Mouse (Mus musculus) heart, postnatal 14 days (tissue): ENCODE measurements at regions not wholly inside any gene's neighbourhood (a gene's known extent, or its start where the extent isn't known, plus 50 kb on each side); places are given as distances from the start of the nearest gene placed in this dataset.

ENCODE experiments used
- DNase-seq, 2 experiments: peaks; one replicate each; pipeline ENCODE4 v3.0.0; 2021 to 2022
- intact Hi-C: fragments of 180-260 bp; cut with DNase I; formaldehyde crosslinking; loops from one replicate; pipeline ENCODE4 v1.15.1; 2025

DNA sequence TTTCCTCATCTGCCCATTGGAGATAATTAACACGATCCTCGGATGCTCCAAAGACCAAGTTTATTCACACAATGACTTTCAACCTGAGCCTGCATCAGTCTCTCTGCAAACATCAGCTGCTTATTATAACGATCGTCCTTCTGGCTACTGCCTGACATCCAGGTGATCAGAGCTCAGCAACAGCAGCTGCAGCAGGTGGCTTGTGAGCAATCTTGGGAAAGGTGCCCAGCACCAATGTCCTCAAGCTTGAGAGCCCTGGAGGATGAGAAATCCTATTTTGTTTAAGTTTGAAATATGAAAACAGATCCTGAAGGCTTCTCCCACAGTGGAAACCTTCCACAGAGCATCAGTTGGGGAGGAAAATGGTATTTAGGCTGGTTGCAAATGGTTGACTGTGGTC, 242.8 kb downstream of the Prdm2 start:
- no peak for DNase-seq
- intact Hi-C loops = no loop called here

DNA sequence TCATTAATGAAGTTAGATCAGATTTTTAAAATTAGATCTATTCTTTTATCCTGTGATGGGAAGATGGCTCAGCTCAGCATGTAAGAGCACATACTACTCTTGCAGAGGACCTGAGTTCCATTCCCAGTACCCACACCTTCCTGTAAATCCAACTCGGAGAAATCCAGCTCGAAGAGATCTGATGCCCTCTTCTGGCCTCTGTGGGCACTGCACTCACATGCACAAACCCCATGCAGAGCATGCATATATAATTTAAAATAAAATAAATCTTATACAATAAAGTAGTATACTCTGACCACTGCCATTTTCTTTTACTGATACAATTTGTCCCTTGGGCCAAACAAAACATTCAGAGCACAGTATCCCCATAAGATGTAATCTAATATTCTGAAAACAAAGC, 245.2 kb downstream of the Prdm2 start:
- no peak for DNase-seq
- intact Hi-C loops = no loop called here

DNA sequence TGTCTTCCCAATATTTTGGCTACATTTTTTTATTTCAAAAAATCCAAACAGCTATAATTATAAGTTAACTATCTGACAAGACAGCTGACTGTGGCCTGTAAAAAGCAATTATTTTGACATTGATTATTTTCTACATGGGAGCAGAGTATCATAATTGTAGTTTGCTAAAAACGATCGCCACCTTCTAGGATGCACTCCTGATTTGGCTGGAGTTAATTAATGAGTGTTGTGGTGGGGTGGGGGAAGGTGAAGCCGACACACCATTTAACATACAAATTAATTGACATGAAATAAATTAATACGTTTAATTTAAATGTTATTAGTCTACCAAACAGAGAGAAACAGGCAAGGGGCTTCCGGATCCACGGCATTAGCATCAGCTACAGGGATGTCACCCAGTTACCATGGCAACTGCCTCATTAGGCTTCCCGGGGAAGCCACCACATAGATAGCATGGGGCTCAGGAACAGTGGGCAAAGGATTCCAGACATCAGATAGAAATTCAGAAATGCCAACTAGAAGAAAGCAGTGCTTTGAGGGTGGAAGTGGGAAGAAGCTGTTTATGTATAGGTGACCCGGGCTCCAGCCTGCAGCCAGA, 255.9 kb downstream of the Prdm2 start:
- intact Hi-C loops = no loop called here
- no peak for DNase-seq

DNA sequence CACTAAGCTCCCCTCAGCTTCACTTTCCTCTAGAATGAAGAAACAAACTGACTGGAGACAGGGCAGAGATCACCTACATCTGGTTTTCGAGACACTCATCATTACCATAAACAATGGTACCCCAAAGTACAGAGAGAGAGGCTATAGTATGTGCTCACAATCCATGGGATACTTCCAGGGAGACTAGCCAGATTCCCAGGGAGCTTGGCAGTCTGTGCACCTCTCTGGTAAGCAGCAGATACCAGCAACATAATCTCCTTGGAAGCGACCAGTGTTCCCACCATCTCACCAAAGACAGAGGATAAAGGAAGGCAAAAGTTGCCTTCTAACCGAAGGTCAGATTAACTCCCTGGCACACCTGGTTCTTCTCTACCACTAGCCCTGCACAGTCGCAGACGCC, 256.4 kb downstream of the Prdm2 start:
- no peak for DNase-seq
- intact Hi-C loops = no loop called here

DNA sequence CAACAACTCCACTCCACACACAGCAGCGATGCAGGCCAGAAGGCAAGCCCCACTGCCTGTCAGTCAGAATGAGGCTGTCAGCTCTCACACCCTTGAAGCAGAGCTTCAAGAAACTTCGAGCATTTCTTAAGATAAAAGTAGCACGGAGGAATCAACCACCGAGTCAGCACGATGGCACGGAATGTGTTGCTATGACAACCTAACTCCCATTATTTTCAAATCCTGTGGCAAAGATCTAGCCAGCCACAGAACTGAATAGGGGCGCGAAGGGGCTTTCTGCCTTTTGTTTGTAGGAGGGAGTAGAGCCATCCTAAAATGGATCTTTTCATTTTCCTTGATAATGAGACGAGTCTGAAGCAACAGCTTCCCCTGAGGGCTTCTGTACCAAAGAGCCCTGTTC, 259.1 kb downstream of the Prdm2 start:
- intact Hi-C loops = no loop called here
- no peak for DNase-seq

DNA sequence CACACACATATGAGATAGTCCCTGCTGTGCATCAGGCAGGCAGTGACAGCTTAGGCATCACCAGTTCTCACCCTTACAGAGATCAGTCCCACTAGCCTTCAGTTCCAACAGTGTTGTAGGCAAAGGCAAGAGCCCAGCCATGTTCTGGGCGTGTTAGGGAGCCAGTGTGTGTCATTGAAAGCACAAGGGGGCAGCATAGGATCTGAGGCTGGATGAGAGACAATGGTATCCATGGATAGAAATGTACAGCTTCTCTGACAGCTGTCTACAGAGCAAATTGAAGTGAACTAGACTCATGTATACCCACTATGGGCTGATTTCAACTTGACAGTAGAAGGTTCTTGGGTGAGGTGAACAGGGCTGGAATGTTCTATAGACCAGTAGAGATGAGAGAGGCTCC, 259.9 kb downstream of the Prdm2 start:
- DNase-seq = no peak
- intact Hi-C loops = no loop called here

DNA sequence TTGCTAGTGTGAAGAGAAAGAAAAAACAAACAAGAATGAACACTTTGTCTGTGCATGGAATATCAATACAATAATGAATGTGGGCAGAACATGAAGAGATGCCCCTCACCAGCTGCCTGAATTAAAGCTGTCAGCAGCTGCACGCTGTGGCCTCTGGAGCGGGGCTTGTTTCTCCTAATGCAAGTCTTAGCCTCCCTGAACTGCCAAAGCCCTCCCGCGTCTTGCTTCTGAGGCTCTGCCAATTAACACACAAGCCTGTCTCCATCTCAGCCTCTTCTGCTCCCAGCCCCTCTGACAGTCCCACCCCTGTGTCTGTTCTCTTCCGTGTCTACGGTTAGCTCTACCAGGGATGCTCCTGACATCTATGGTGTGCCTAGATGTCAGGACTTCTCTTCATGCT, 265.1 kb downstream of the Prdm2 start:
- DNase-seq = no peak
- intact Hi-C loops = no loop called here

DNA sequence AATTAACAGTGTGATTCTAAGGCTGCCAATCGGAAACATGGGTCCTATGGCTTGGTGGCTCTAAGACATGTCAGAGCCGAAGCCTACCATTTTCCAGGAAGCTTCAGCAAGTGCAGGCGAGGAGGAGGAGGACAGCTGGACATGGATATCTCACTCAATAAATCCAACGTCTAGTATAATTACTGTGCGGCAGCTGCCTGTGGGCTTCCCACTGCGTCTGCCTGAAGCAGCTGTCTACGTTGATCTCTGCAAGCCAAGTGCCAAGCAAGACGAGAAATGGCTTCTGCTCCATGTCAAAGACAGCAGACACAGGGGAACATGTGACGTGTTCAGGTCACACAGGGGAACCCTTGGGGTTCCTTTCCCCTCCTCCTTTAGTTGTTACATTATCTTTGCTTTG, 279.2 kb downstream of the Prdm2 start:
- no peak for DNase-seq
- intact Hi-C loops = no loop called here

DNA sequence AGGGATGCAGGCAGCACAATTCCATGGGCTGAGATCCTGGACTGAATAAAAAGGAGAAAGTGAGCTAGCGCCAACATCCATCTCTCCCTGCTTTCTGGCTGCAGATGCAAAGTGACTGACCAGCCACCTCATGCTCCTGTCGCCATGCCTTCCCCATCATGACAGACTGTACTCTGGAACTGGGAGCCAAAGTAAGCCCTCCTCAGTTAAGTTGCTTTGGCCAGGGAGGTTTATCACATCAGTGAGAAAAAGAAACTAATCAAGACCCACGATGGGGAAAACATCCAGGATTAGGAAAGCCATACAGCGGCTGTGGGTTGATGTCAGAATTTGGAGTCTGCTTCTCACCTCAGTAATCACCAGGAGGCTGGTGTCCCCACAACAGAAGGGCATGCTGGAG, 283.6 kb downstream of the Prdm2 start:
- no peak for DNase-seq
- intact Hi-C loops = no loop called here

DNA sequence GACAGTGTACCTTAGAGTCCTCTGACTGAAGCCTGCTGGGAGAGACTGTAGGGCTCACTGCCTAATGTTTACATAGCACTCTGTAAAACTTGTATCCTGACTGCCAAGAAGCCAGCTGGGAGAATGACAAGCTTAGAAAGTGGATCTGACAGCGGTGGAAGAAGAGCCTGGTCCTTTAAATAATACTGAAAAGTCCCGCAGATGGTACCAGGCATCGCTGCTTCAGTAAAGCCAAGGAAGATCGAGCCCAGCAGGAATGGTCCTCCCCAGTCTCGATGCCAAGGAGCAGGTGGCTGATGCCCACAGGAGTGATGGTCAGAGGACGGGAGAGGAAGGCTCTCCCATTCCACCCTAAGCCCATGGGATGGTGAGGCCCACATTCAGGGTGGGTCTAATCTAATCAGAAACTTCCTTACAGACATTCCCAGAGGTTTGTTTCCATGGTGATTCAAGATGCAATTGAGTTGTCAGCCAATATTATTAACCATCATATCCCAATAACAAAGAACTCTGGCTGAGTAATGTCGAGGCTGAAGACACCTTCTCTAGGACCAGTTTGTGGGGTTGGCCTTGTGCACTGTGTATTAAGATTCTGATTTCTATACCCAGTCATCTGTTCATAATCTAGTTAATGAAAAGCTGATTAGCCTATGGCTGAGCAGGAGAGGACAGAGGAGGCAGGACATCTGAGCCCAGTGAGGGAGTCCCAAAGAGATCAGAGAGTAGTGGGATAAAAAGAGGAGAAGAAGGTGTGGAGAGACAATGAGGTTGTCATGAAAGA, 285.3 kb downstream of the Prdm2 start:
- intact Hi-C loops = no loop called here
- DNase-seq = no peak

DNA sequence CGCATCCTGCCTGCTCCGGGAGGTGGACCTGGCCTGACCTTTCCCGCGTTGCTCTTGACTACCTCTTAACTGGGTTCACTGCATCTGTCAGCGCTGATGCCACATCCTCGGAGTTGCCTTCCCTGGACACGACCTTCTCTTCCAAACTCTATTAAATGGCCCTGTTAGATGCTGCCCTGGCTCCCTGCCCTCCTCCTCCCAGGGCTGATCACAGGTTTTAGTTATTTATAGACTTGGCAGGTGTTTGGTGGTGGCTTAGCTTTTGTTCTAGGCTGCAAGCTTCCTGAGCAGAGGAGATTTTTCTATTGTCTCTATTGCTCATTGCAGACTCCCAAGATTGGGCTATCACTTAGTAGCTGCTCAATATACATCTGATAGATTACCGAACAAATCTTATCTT, 287.7 kb downstream of the Prdm2 start:
- peak; percentile 24 to 26 for DNase-seq
- intact Hi-C loops = no loop called here

DNA sequence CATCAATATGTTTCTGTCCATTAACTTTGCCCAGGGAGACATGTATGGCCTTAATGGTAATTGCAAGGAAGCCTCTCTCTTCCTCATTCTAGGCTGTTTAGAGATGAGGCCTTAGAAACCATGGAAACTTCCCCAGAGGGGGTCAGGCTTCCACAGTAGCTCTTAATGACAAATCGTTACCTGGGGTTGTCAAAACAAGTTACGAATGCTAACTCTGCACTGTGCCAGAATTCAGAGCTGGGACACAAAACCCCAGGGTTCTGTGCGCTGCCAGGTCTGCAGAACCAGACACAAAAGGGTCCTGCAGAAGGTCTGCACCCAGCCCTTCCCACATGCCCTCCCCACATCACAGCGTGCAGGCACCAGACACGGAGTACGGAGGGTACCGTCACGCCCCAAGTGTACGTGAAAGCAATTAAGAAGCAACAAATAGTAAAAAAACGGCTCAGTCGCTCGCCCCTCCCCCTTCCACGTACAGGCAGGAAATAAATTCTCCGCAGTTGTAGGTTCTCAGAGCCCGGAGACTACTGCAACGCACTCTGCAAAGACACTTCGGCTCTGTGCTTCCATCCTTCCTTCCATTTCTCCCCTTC, 303.3 kb downstream of the Prdm2 start:
- DNase-seq = no peak
- intact Hi-C loops = no loop called here

DNA sequence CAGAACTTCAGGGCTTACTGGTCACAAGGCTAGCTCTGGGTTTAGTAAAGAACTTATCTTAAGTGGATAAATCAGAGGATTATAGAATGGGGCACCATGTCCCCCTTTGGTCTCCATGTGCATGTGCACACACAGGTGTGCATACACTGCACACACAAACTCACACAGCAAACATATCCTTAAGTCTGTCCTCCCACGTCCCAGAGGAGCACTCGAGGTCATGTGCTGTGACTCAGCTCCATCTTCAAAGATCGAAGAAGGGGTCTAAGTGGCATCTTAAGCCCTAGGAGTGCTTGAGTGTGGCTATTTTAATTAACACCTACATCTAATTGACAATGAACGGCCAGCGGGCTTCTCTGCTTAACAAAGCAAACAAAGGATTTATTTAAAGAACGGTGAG, 304.0 kb downstream of the Prdm2 start:
- no peak for DNase-seq
- intact Hi-C loops = no loop called here

DNA sequence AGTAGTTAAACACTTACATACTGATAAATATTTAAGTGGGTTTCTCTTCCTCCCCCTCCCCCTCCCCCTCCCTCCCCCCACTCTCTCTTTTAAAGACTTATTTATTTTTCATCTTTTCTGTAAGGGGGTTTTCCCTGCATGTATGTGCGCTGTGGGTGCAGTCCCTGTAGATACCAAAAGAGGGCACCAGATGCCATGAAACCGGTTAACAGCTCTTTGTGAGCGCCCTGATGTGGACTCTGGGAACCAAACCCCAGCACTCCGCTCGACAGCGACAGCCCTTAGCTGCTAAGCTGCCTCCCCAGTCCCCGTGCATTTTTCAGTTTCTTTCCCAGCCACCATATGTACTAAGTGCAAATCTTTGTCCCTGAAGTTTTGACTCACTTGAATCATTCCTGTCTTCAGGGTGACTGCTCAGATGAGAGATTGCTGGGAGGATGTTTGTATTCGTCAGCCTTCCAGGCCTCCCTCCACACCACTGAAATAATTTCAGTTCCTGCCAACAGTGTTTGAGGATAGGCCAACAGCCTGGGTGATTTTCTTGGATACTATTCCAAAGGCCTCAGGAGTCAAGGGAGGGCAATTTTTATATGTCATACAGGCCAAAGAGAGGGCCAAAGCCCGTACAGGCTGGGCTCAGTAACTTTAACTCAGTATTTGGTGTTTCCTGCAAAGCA, 309.3 kb downstream of the Prdm2 start:
- DNase-seq = peak in 1 of 2 experiments; percentile 13
- intact Hi-C loops = no loop called here

DNA sequence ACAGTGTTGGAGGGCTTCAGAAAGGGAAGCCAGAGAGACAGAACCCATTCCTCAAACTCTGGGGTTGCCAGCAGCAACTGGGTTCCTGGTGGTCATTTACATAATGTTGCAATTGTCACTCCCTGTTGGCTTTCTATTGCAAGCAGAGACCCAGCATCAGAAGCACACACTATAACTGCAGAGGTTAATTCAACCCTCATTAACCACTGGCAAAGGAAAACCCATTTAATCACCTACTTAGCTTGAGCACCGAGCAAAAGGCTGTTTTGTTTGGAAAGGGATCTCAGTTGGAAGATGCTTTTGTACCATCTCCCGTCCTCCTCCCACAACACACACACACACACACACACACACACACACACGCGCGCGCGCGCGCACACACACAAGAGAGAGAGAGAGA, 312.0 kb downstream of the Prdm2 start:
- intact Hi-C loops = no loop called here
- DNase-seq = no peak

DNA sequence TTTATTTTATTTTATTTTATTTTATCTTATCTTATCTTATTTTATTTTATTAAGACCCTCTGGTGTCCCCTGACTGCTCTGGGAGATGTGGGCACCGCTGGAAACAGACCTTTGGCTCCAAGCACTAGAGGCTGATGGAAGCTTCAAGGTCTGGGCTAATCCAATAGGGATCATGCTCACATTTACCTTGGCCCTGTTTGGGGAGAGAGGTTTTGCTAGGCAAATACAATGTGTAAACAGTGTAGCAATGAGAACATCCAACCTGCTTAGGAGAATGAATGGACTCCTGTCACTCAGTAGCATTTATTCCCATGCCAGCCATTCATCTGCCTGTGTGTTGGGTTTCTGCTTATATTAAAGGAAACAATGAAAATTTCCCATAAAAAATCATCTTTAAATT, 313.8 kb downstream of the Prdm2 start:
- DNase-seq = no peak
- intact Hi-C loops = no loop called here

DNA sequence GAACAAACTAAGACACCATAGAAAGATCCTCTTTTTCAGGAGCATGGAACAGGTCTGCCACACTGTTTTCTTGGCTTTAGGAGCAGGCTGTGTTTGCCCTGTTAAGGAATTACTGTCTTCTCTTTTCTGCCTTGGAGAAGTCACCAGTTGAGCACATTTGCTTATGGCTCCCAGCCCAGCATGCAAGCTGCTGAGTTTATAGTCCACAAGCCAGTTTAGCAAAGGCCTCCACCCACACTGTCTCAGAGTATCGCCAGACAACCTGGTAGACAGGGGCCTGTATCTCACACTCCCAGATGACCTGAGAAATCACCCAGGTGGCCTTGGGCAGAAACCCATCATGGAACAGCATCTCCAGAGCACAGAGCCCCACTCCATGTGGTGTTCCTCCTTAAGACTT, 322.1 kb downstream of the Prdm2 start:
- peak in 1 of 2 experiments; percentile 6 for DNase-seq

DNA sequence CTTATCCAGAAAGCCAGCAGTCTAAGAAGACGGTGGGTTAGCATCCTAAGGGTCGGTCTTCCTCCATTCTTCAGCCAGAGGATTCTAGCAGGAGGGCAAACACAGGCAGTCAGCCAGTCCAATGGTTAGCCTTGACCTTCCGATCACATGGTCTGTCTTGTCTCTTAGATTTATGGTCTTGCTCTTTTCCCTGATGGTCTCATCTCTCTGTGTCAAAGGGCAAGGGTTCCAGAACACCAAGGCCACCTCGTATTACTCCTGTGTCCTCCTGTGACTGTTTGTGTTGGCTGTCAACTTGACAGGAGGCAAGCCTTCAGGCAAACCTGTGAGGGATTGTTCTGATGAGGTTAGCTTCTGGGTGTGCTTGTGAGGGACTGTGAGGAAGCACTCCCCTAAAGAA, 323.9 kb downstream of the Prdm2 start:
- intact Hi-C loops = no loop called here
- DNase-seq = no peak

More for the DNA sequence above, 322.1 kb downstream of the Prdm2 start:
- intact Hi-C loops = no loop called here

DNA sequence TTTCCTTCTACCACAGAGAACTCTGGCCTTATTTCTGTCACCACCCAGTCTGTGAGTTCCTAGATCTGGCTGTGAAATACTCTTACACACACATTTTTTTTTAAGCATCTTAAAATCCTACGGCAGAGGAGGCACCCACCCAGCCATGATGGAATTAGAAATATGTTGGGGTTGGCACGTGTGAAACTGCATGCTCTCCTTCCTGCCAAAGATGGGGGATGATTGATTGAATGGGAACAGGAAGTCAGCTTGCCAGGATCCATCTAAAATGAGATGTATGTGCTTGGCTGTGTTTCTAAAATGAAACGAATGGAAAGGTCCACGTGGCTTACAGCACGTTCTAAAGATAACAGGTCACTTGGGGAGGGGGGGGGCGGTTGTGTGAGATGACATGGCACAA, 324.9 kb downstream of the Prdm2 start:
- DNase-seq = no peak
- intact Hi-C loops = no loop called here

DNA sequence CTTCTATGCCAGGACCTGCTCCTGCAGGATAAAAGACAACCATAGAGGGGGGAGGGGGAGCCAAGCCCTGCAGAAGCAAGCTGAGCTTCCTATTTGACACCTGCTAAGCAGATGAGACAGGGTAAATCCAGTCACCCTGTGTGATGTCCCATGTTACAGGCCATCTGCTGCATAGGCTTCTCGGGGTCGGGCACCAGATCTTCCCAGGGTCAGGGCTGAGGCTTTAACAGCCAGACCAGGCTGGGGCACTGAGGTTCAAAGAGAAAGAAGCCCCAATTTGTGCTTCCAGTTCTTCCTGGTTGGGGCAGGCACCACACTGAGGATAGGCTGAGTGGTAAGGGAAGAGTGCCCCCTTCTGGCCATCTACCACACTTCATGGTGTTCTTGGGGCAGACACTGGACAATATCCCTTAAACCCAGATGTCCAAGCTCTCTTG, 332.5 kb downstream of the Prdm2 start:
- peak; percentile 70 to 78 for DNase-seq

DNA sequence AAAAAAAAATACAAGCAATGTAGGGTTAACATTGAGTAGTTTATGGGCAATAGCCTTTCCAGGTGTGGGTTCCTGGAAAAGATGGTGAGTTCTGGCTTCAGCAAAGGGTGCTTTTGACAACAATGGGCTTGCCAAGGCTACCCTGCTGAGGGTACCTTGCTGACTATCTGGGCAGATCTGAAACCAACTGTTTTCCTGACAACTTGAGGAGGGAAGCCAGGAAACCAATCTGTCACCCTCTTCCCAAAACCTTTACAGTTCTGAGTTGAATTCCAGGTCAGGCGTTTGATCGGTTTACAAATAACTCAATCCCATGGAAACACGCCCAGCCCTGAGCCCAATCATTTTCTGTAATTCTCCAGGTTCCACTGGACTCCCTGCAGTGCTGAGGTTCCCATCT, 336.6 kb downstream of the Prdm2 start:
- no peak for DNase-seq
- intact Hi-C loops = no loop called here

More for the DNA sequence above, 332.5 kb downstream of the Prdm2 start:
- intact Hi-C loops = loop anchor here (2.0 to 5.0 kb wide), 3 partner anchors 488 to 728 kb away; no protein-coding TSS in a partner anchor
